Mouse (Mus musculus) cerebral cortex, adult 2 months (tissue): ENCODE results near the gene Trim28.

Experiments
- WGBS: fragments of 180-500 bp; shearing (Covaris S2); methylation state at CpG from one replicate; pipeline ENCODE4 v1.1.7; 2018; 5-methylcytosine and 5-hydroxymethylcytosine counted together

Gene Trim28

DNA sequence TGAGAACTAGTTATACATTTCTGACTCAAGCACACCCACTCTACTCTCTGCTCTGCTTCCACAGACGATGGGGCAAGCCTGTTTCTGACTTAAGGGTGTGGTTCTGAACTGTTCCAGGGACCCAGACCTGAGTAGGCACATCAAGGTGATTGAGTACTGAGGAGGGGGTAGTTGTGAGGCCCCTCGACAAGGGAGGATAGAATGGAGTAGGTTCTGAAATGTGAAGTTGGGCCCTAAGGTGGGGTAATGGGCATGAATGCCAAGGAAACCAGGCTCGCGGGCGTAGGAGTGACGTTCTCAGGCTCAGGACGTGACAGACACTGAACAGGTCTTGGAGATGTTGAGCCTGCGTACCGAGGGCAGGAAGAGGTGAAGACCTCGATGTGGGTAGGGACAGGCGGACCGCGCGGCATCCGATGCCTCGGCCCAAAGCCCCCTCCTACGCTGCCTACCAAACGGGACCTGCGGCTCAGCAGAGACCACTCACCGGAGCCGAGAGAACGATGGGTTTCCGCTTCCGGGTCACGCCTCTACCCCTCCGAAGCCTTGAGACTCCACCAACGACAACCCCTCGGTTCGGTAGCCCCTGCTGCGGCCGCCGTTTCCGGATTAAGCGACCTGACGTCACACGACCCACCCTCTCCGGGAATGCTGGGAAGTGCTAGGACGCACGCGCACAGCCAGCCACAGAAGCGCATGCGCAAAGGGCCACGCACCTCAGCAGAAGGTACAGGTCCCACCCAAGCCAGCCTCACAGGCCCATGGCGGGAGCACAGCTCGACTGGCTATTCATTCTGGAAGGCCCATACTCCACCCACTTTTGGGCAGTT, 35.4 kb downstream of the Trim28 start, which contains the start of gene Chmp2a:
TSS of gene Chmp2a (minus strand) at position 660 of the 830 bp plus-strand sequence.
- WGBS = under 1% methylated on average over 45 of the region's 45 CpGs

DNA sequence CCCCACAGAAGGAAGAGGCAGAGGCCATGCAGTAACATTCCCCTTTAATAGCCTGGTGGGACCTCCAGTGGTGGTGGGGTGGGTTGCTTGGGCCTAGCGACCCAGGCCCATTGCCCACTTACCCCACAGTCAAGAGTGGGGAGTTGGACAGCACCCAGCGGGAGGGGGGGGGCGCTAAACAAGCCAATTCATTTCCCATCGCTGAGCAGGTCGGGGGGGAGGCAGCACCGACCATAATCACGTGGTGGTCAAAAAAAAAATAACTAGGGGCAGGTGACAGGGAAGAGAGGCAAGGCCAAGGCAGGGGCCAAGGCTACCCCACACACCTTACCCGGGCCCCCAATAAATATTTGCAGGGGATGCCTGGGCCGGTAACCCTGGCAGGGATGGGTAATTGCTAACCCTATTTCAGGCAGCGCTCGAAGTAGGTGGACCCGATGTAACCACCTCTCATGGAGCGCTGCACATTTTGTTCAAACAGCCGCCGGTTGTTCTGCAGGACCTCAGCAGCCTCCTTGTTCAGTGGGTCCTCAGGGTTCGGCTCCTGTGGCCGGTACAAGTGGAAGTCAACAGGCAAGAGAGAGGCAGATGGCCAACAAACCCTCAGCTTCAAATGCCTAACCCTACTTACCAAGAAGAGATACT, 36.4 kb downstream of the Trim28 start:
- 76% methylated on average over 17 of the region's 17 CpGs for whole genome bisulfite sequencing

DNA sequence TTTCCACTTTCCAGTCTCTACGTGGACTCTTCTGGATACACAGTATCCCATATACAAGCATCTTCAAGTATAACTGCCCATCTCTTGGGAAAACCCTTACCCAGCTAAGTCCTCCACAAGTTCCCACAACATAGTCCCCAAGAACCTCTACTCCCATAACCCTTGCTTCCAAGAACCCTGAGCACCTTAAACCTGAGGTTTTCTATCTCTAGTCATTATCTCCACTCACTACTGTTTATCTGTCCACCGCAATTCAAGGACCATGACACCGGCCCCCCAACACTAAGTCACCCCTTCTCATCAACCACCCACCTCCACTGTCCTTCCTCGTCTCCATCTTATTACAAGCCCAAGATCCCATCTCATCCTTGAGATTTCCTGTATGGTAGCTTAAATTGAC, 37.9 kb downstream of the Trim28 start:
- 21% methylated on average over 4 of the region's 4 CpGs for WGBS

DNA sequence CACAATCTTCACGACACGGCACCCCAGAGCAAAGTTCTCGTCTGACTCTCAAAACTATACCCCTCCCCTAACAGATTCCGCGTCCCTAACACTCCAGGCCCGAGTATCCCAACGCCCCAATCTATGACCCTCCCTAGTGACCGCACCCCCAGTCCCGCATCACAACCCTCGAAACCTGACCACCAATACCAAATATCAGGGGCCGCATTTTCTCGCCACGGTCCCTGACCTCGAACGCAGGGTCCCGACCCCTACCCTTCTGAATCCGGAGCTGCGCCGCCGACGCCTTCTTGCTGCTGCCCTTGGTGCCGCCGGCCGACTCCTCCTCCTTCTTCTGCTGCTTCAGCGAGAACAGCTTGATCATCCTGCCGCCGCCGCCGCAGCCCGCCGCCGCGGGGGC, 38.5 kb downstream of the Trim28 start:
- WGBS = under 1% methylated on average over 33 of the region's 33 CpGs

DNA sequence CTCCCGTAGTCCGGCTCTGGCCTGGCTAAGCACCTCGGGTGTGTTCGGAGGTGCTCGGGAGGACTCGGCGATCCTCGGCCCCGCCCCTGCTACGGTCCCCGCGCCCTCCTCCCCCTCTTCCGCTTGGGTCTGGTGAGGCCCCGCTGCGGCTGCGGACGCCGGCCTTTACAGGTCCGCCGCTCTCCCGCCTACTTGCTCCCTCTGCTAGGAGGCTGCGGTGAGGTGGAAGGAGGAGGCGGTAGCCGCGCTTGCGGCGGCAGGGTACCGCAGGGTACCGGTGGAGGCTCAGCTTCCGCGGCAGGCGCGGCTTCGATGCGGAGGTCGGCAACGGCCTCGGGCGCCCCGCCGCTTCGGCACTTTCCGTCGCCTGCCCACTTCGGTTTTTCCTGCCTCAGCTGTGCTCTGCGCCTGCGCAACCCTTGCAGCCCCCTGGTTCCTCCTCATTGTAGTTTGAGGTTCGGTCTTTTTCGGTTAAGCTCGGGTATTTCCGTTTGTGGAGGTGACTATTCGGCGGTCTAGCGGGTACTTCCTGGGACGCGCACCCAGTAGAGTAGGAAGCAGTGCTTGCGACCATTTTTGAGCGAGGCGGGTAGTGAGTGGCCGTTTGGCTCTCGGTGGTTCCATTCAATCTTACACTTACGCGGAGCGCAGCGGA, 39.1 kb downstream of the Trim28 start, which contains the start of gene Ube2m:
TSS of gene Ube2m (minus strand) at position 375 of the 655 bp plus-strand sequence.
- 0% methylated on average over 64 of the region's 65 CpGs for WGBS

DNA sequence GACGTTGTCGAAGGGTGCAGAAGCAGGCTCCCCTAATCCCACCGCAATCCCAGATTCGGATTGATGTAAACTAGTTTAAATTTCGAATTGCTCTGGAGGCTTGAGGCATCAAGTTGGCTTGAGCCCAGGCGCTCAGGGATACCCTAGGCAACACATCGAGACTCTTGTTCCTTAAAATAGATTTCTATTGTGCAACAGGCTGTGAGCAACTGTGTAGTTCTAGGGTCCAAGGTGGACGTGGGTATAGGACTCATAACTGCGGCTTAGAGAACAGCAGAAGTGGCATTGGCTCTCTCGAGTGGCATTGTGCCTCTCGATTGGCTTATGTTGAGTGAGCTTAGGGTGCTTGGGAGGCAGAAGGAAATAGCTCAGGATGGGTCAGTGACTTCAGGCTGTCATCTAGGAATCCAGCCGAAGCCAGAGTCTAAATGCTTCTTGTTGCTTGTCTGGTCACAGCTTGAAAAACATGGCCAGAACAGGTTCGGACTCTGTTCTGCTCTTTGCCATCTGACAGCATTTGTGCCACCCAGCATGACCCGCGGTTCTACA, 39.8 kb downstream of the Trim28 start:
- 4% methylated on average over 15 of the region's 15 CpGs for WGBS

DNA sequence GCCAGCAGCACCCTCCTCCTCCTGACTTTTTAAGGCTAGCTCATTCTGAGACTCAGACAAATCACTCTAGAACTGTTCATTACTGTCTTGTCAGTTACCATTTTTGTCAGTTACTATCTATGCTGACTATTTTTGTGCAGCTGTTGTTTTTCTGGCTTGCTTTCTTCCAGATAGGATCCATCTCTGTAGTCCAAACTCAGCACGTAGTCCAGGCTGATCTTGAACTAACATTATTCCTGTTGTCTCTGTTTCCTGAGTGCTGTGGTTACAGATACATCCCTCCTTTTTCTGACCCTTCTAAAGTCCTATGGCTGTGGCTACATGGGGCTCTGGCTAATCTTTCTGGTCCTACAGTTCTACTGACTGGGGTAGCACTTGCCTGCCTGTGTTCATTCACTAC, 40.3 kb downstream of the Trim28 start:
- 43% methylated on average over 1 of the region's 1 CpGs for WGBS

DNA sequence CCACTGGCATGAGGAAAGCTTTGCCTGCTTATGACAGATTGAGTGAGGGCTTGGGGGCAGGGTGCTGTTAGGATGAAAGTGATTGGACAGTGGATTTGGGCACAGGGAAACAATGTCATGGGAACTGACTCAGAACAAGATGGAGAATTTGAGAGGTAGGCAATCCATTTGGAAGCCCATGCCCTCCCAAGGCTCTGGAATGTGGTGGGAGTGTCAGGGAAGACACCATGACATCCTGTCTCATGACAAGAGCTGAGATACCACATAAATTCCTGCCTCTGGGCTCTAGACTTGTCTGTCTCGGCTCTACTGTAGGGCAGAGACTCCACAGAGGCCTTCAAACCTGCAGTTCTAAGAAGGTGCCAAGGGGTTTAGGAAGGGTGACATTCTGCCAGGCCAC, 42.3 kb downstream of the Trim28 start:
- WGBS = 92% methylated on average over 1 of the region's 1 CpGs

DNA sequence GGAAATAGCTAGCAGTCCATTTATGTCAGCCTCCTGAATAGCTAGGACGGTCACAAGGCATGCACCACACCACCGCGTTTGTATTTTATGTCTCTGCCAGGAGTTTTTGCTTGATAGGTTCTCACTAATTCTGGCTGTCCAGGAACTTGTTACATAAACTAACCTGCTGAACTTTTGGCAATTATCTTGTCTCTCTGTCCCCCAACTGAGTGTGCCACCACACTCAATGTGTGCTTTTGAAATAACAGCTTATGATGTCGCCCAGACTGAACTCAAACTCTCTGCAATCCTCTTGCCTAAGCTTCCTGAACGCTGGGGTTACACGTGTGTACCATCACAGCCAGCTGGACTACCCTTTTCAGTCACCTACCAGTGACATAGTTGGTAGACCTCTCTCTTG, 43.6 kb downstream of the Trim28 start:
- 83% methylated on average over 6 of the region's 6 CpGs for WGBS

DNA sequence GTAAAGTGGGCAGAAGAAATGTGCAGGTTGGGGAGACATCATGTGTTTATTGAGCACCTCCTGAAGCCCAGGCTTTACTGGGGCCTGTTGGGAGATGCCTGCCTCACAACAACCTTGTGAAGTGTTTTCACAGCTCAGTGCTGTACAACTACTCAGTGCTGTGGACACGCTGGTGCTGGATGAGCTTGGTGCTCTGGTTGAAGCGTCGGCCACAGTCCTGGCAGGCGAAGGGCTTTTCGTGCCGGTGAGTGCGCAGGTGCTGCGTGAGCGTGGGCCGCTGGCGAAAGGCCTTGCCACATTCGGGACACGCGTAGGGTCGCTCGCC, 44.2 kb downstream of the Trim28 start:
- WGBS = 59% methylated on average over 16 of the region's 16 CpGs

DNA sequence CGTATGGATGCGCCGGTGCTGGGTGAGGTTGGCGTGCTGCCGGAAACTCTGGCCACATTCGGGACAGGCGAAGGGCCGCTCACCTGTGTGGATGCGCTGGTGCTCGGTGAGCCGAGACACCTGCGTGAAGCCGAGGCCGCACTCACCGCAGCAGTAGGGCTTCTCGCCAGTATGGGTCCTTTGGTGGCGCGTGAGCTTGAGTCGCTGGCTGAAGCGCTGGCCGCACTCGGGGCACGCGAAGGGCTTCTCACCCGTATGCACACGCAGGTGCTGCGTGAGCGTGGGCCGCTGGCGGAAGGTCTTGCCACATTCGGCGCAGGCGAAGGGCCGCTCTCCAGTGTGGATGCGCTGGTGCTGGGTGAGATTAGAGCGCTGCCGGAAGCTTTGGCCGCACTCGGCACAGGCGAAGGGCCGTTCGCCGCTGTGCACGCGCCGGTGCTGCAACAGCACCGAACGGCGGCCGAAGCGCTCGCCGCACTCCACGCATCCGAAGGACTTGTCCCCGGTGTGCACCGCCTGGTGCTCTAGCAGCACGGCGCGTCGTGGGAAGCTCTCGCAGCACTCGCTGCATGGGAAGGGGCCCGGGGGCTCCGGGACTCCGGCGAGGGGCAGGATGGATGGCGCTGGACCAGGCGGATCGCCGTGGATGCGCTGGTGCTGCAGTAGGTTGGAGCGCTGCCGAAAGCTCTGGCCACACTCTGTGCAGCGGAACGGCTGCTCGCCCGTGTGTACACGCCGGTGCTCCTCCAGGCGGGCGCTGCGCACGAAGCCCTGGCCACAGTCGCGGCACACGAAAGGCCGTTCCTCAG, 44.7 kb downstream of the Trim28 start:
- WGBS = 10% methylated on average over 88 of the region's 88 CpGs

DNA sequence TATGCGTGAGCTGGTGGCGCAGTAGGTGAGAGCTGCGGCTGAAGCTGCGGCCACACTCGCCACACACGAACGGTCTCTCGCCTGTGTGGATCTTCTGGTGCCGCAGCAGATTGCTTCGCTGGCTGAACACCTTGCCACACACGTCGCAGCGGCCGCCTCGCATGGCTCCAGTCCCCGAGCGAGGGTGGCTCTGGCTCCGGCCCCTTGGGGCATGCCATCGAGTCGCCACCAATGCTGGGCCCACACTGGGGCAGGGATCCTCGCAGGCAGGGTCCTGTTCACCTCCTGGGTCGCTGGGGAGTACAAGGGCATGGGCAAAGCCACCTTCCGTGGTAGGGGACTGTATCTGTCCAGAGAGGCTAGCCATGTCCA, 45.3 kb downstream of the Trim28 start:
- WGBS = 10% methylated on average over 23 of the region's 23 CpGs

DNA sequence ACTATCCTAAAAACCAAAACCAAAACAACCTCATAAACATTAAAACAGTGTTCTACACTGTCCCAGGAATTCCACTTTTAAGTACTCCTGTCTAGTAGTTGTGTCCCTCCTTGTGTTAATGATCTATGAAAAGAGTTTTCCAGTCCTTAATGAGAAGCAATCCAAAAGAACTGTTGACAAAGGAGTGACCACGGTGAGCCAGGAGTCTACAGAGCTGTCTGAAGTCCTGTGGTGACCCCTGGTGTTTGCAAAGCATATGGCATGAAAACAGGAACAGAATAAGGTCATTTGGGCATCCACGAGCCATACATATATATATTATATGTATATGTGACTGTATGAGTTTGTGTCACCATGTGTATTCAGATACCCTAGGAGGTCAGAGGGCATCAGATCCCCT, 47.2 kb downstream of the Trim28 start:
- WGBS = 9% methylated on average over 2 of the region's 2 CpGs

DNA sequence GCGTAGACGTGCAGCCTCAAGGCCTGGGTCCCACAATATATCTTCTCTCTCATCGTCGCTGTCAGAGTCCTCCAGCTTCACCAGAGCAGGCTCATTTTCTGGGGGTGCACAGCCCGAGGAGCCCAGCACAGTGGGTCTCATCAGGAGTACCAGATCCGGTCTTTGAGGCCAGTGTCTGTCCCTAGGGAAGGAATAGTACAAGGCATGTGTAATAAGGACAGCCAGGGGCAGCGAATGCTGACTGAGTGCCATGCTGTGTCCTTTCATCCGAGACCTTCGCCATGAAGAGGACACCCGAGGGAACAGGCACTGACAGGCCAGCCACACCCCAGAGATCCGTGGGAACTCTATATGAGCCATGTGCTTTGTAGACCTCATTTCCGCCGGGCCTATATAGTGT, 54.1 kb downstream of the Trim28 start:
- WGBS = 90% methylated on average over 13 of the region's 13 CpGs

DNA sequence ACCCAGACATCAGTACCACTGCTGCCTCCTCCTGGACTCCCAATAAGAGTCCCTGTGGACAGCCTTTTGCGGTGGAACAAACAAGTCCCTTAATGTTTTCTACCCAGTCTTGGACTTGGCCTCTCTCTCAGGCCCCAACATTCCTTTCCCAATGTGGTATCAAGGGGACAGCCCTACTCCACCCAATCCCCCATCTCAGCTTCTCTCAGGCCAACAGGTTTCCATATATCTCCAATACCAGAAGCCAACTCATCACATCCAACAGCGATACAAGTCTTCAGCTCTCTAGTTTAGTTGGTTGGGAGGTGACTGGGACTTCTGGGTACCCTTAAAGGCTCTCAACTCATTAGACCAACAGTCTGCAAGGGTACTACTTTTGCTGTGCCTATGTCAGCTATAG, 54.6 kb downstream of the Trim28 start:
- WGBS = 90% methylated on average over 2 of the region's 2 CpGs

DNA sequence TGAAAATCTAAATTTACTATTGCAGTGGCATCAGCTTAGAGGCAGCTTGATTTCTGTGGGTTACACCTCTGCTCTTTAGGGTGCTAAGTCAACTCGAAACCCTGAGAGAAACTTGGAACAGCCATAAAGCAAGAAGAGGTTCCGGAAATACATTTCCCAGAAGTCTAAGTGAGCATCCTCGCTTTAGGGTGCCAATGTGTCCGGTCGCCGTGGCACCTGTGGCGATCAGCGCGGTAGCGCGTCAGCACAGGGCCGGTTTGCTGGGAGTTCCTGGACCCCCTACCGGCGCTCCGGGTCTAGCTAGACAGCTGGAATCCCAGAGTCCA, 55.0 kb downstream of the Trim28 start:
- WGBS = 1% methylated on average over 15 of the region's 15 CpGs

DNA sequence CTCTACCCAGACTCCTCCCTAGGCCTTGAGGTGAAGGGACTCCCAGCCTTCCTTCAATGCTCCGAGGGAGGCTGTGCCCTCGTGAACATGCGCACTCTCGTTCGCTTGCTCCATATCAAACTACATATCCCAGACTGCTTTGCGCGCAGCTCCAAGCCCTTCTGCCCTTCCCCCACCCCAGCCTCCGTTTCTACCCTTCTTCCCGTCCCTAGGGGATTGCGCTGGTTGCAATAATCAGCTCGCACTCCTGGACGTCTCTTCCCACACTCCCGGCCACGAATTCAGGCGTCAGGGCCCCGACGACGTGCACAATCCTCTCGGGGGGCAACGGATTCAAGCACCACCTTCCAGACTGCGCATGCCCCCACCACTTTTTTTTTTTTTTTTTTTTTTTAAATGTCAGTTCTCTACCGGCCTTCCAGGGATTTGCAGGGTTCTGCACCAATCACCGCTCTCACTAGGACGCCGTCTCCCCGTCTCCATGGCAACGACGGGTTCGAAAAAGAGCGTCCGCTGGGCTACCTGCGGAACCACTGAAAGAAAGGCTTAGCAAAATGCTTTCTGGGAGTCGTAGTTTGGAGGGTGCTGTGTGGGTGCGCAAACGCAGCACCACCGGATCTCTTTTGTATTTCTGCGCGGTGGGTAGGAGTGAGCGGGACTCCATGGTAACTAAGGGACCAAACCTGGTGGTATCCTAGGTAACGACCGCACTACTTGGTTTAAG, 55.5 kb downstream of the Trim28 start, which contains the start of gene Mzf1:
TSS of gene Mzf1 (minus strand) at position 478 of the 724 bp plus-strand sequence.
- WGBS = under 1% methylated on average over 41 of the region's 41 CpGs

DNA sequence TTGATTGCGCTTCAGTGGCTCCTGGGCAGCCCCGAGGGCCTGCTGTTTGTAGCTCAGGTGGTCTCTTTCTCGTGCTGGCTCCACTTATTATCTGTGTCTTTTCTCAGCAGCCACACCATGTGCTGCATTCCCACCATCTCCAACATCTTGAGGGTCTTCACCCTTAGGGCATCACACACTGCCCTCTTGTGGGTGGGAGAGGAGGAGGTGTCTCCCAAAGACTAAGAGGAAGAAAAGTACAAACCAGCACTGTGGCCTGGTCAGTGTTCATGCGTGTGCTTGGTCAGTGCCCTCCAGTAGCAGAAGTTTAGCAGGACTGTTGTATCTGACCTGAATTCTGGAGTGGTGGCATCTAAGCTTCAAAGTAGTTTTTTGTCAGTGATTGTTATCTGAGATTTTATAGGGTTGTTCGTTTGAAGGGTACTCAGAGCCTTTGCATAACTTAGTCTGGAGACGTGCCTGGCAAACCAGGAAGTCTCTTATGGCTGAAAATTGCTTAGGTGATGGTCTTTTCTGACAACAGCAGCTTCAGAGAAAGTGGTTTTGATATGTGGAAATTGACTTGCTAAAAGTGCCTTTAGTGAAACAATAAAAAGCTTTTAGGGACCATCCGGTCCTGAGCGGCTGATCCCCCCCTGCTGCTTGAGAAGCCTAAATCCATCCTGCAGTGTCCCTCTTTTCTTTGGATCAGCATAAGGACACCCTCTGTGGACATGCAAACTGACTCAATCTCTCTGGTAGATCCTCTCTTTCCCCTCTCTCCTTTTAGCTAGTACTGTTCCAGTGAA, 58.2 kb downstream of the Trim28 start:
- 65% methylated on average over 8 of the region's 8 CpGs for WGBS

DNA sequence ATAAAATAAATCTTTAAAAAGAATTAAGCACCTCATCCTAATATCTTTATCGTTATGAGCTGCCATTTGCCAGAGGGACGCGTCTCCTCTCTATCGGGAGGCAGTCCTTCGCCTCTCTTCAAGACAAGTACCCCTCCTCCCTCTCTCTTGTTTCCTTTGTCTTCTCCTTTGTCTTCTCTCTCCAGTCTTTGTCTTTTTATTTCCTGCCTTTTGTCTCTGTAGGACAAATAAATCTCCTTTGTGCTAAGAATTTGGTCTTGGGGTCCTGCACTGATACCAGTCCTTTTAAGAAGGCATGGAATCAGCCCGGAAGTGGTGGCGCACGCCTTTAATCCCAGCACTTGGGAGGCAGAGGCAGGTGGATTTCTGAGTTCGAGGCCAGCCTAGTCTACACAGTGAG, 60.6 kb downstream of the Trim28 start:
- 87% methylated on average over 9 of the region's 9 CpGs for WGBS

DNA sequence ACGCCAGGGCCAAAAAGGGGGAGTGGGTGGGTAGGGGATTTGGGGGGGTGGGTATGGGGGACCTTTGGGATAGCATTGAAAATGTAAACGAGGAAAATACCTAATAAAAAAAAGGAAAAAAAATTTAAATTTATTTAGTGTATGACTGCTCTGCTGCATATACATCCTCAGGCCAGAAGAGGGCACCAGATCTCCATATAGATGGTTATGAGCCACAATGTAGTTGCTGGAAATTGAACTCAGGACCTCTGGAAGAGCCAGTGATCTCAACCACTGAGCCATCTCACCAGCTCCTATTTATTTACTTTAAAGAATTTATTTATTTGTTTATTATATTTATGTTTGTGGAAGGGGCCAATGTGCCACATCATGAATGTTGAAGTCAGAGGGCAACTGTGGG, 64.5 kb downstream of the Trim28 start:
- 52% methylated on average over 2 of the region's 2 CpGs for WGBS
